Mouse (Mus musculus): ENCODE measurements at regions not wholly inside any gene's neighbourhood (a gene's known extent, or its start where the extent isn't known, plus 50 kb on each side); places are given as distances from the start of the nearest gene placed in this dataset.
"Not testable (repeated sequence)": the region's sequence is repeated elsewhere in the genome, so short reads cannot be mapped to it uniquely, and the experiment has no call there.

DNA sequence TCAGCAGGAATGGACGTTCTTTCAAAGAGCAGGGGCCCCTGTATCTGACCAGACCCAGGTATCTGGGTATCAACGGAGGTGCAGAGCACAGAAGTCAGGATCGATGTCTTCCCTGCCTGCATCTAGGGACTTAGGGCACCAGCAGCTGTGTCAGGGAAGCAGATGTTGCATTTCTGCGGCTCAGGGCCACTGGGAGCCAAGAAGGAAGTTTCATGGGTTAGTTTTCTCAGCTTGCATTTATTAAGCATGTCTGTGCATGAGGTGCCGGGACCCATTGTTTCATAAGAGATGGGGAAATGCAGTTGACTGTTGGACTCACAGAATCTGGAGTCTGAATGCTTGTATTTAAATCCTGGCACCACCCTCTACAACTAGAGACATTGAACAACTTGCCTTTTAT, 71.3 kb upstream of the Spon1 start:
- DNase-seq (ENCODE audit: low spot score in 2 of 2): no peak

- DNase-seq (ENCODE audit: low spot score in 2 of 2): no peak
Observed at GRCm38 (mm10) chr7:113705929-113706328, 59.9 kb upstream of the Spon1 start.

- DNase-seq (ENCODE audit: low spot score in 2 of 2): no peak
Observed at GRCm38 (mm10) chr7:113707596-113707995, 58.2 kb upstream of the Spon1 start.

GRCm38 (mm10) chr7:113710541-113711270, 55.1 kb upstream of the Spon1 start:
- no peak for DNase-seq (ENCODE audit: low spot score in 2 of 2)

- not testable (repeated sequence) for DNase-seq (ENCODE audit: low spot score in 2 of 2)
Observed at GRCm38 (mm10) chr7:113711356-113711755, 54.4 kb upstream of the Spon1 start.
